In genomic region chr13:21176733-21177132, GRCm38 (mm10) we compare ENCODE assay signal across 31 mouse cellular contexts. TPM values are rescaled to one million over a fixed set of nuclear protein-coding genes. Genes with fewer than 3 reads are reported as not detected.
DNase-seq lines count a peak whose midpoint lies in the region; TF ChIP-seq lines count a peak whose summit lies in the region.
"Had no signal": no experiment of that assay in that cellular context is flagged by ENCODE, and none has a peak within 500 bp of the region (broad histone marks: within the 10 kb centered on the region; RNA-seq: fewer than 3 reads in every experiment).

No protein-coding gene starts in this region.

- TF ChIP-seq CTCF in kidney, adult 2 months (conservative IDR thresholded peaks at IDR 0.05; ENCODE audit: insufficient read depth, insufficient read length, low read depth, low read length): no peak

- H3K27me3 ChIP-seq in kidney, adult 2 months (replicated peaks; ENCODE audit: control insufficient read depth, insufficient read depth, low read length): no peaks in the 10 kb centered on the region
- H3K27me3 ChIP-seq: embryonic facial prominence, embryonic 13.5 days; embryonic facial prominence, embryonic 15.5 days; forebrain, embryonic 13.5 days; forebrain, embryonic 15.5 days had no signal

- 86% methylated on average over 11 of the region's 11 CpGs for WGBS in kidney, adult 2 months

- H3K4me3 ChIP-seq in kidney, adult 2 months (ENCODE audit: insufficient read depth, low read depth, low read length): no peak overlapping the region
- H3K4me3 ChIP-seq: embryonic facial prominence, embryonic 13.5 days; embryonic facial prominence, embryonic 15.5 days; erythroblast, embryonic 14.5 days; forebrain, embryonic 10.5 days; forebrain, embryonic 13.5 days; forebrain, embryonic 15.5 days had no signal

- H3K36me3 ChIP-seq in kidney, adult 2 months (ENCODE audit: control insufficient read depth, insufficient read depth, low read length): no peaks in the 10 kb centered on the region
- H3K36me3 ChIP-seq: embryonic facial prominence, embryonic 15.5 days; forebrain, embryonic 15.5 days had no signal

- no peak for TF ChIP-seq POLR2A in kidney, adult 2 months (IDR thresholded peaks at IDR 0.05; ENCODE audit: low read depth, low read length)

- no peak overlapping the region for H3K27ac ChIP-seq in kidney, adult 2 months (ENCODE audit: insufficient read depth, low read depth, low read length)
- H3K27ac ChIP-seq: embryonic facial prominence, embryonic 13.5 days; embryonic facial prominence, embryonic 15.5 days; forebrain, embryonic 10.5 days; forebrain, embryonic 13.5 days; forebrain, embryonic 15.5 days had no signal

- H3K4me1 ChIP-seq in kidney, adult 2 months (ENCODE audit: control insufficient read depth, insufficient read depth, low read length): peaks cover 3% of the 10 kb centered on the region; the same call in 1 of the 2 replicates

- peak; percentile 16 for DNase-seq in heart, adult 11 months
- DNase-seq in heart, adult 8-10 months (ENCODE audit: low spot score): no peak
- peak; percentile 2 for DNase-seq in kidney, postnatal 10 days
- DNase-seq in kidney, adult 2 months: no peak
- DNase-seq in R1 (ENCODE audit: low read depth, low spot score): peak; percentile 53
- DNase-seq in MN1 (ENCODE audit: low spot score): no peak
- DNase-seq: adrenal gland, adult 8-10 months; adrenal gland, postnatal 14 days; adrenal gland, postnatal 36 days; B cell, adult 2 months; cerebellum, adult 11 months; cerebellum, adult 18-20 months; cerebellum, adult 8-10 months; cerebellum, adult 9-11 months; cerebellum, postnatal 14 days; cerebellum, postnatal 36 days; embryo, embryonic 11 days; forebrain, postnatal 0 days had no signal

RNA-seq across cellular contexts. Expression of gene Trim27, which starts 2.5 kb away (rescaled TPM):
- 10 to 100 TPM; 17.7 to 20.3 (median 19.3) TPM for total RNA-seq in heart, adult 8-10 months (2022)
- polyA plus RNA-seq in kidney, adult 2 months (2012; rRNA removed): 29.9 and 30.2 TPM in 2 replicates

RNA-seq across cellular contexts. Expression of gene Olfr1368, which starts 31.1 kb away (rescaled TPM):
- not detected for total RNA-seq in heart, adult 8-10 months (2022)
- polyA plus RNA-seq in kidney, adult 2 months (2012; rRNA removed): not detected in 2 replicates
- total RNA-seq: adrenal gland, adult 18-20 months; adrenal gland, adult 8-10 months; adrenal gland, postnatal 14 days; adrenal gland, postnatal 36 days; CH12.LX; common myeloid progenitor, adult 5-6 weeks; forebrain, postnatal 0 days had no signal
- polyA plus RNA-seq: activated CD4-positive, CD25-positive, alpha-beta regulatory T cell, adult 4 months; CD4-positive, CD25-positive, alpha-beta regulatory T cell, adult 4 months; embryonic facial prominence, embryonic 11.5 days; embryonic facial prominence, embryonic 13.5 days; embryonic facial prominence, embryonic 15.5 days; erythroblast, embryonic 14.5 days; forebrain, embryonic 10.5 days; forebrain, embryonic 13.5 days; forebrain, embryonic 15.5 days; forebrain, postnatal 0 days; G1E had no signal

RNA-seq across cellular contexts. Expression of gene Olfr263, which starts 47.3 kb away (rescaled TPM):
- total RNA-seq in heart, adult 8-10 months (2022): not detected
- polyA plus RNA-seq in kidney, adult 2 months (2012; rRNA removed): not detected in 2 replicates
- total RNA-seq: adrenal gland, adult 18-20 months; adrenal gland, adult 8-10 months; adrenal gland, postnatal 14 days; adrenal gland, postnatal 36 days; CH12.LX; common myeloid progenitor, adult 5-6 weeks; forebrain, postnatal 0 days had no signal
- polyA plus RNA-seq: activated CD4-positive, CD25-positive, alpha-beta regulatory T cell, adult 4 months; CD4-positive, CD25-positive, alpha-beta regulatory T cell, adult 4 months; embryonic facial prominence, embryonic 11.5 days; embryonic facial prominence, embryonic 13.5 days; embryonic facial prominence, embryonic 15.5 days; erythroblast, embryonic 14.5 days; forebrain, embryonic 10.5 days; forebrain, embryonic 13.5 days; forebrain, embryonic 15.5 days; forebrain, postnatal 0 days; G1E had no signal

Comparison
In these comparisons a context has a peak if more than half of its experiments do, and no peak if none do; other contexts are left out.
1. DNase-seq: peak in heart, adult 11 months (single experiment), kidney, postnatal 10 days (single experiment) and R1 (single experiment); none in heart, adult 8-10 months (single experiment), kidney, adult 2 months (single experiment) and MN1 (single experiment).